Mouse (Mus musculus) left cerebral cortex, adult 6 months (tissue): ENCODE data around the gene Ecpas. TPM values are rescaled to one million over a fixed set of nuclear protein-coding genes. Genes with fewer than 3 reads are reported as not detected.

Source experiments
- long read RNA-seq, 2 experiments: library from polyadenylated mRNA; unstranded; transcript quantifications; one replicate each; pipeline ENCODE4 v2.0.0; 2019 to 2020
- polyA plus RNA-seq: library from polyadenylated mRNA; unstranded; fragments of <200 nt; fragmentation: Nextera tagmentation; gene quantifications from 2 replicates; pipeline ENCODE4 v1.2.3, GENCODE M21; 2021

The Ecpas gene
- 11.8 and 16.4 TPM in 2 replicates for polyA plus RNA-seq
- long read RNA-seq, experiment 1, full-length matches to known transcripts: 7 of 99 reads
- long read RNA-seq, experiment 1, partial matches to known transcripts: 49 of 99 reads
- long read RNA-seq, experiment 1, other reads (novel, unspliced or antisense): 43 of 99 reads
- long read RNA-seq, experiment 2, partial matches to known transcripts: 14 of 17 reads
- long read RNA-seq, experiment 2, other reads (novel, unspliced or antisense): 3 of 17 reads

GRCm38 (mm10) chr4:58912629-58913335 is at the start of gene Ecpas:
Gene Ecpas, minus strand, starts transcription at chr4:58912749.

GRCm38 (mm10) chr4:58943420-58944205 is 31.1 kb upstream of the Ecpas start, which contains the start of gene Zkscan16:
Gene Zkscan16, plus strand, starts transcription at chr4:58943628.

GRCm38 (mm10) chr4:58787616-58788015 is 124.9 kb downstream of the Ecpas start, which contains the start of gene Olfr267:
Gene Olfr267, minus strand, starts transcription at chr4:58787716.

Other genes starting within 250 kb of the Ecpas start
- gene Olfr267, start 125.0 kb downstream of the Ecpas start, polyA plus RNA-seq: not detected in 2 replicates
- gene Zkscan16, start 30.9 kb upstream of the Ecpas start, polyA plus RNA-seq: 5.9 and 7.7 TPM in 2 replicates
- gene Ptgr1, start 74.4 kb upstream of the Ecpas start, polyA plus RNA-seq: 0.70 and 1.0 TPM in 2 replicates
- 1.2 and 6.7 TPM in 2 replicates for gene Dnajc25, start 82.3 kb upstream of the Ecpas start, polyA plus RNA-seq
- gene Gm20503, start 90.5 kb upstream of the Ecpas start, polyA plus RNA-seq: 3.0 TPM in 1 of 2 replicates, not detected in the other
- 148 and 159 TPM in 2 replicates for gene Gng10, start 122.3 kb upstream of the Ecpas start, polyA plus RNA-seq
- not detected in 2 replicates for gene AI481877, start 226.2 kb upstream of the Ecpas start, polyA plus RNA-seq